Mouse (Mus musculus) forebrain, postnatal 0 days (tissue): ENCODE measurements at regions not wholly inside any gene's neighbourhood (a gene's known extent, or its start where the extent isn't known, plus 50 kb on each side); places are given as distances from the start of the nearest gene placed in this dataset.

Source experiments
- ATAC-seq: fragments of 200-750 bp; cut with Nextera tagmentation; 2 replicates; pipeline ENCODE4 v1.8.0; 2017; ENCODE audit warnings: mild to moderate bottlenecking, moderate library complexity
- DNase-seq: peaks from one replicate; pipeline ENCODE4 v3.0.0-alpha.2; 2015
- H3K27ac ChIP-seq: fragments of 300-500 bp; sonication (generic); 2 replicates; pipeline ENCODE4 v1.5.1; 2014; ENCODE audit warnings: low read depth, mild to moderate bottlenecking, antibody characterized with exemption, low read length, moderate library complexity, mixed read lengths
- H3K27me3 ChIP-seq: fragments of 300-500 bp; sonication (generic); 2 replicates; pipeline ENCODE4 v1.6.1; 2014; ENCODE audit warnings: mild to moderate bottlenecking, low read length, mixed read lengths; ENCODE audit not compliant: insufficient read depth
- H3K36me3 ChIP-seq: fragments of 300-500 bp; sonication (generic); 2 replicates; pipeline ENCODE4 v1.6.1; 2014; ENCODE audit warnings: mild to moderate bottlenecking, moderate library complexity; ENCODE audit not compliant: insufficient read depth
- H3K4me1 ChIP-seq: fragments of 300-500 bp; sonication (generic); 2 replicates; pipeline ENCODE4 v1.6.1; 2014; ENCODE audit warnings: antibody characterized with exemption; ENCODE audit not compliant: insufficient read depth
- H3K4me2 ChIP-seq: fragments of 300-500 bp; sonication (generic); 2 replicates; pipeline ENCODE4 v1.6.1; 2014; ENCODE audit warnings: low read depth, mild to moderate bottlenecking, moderate library complexity
- H3K4me3 ChIP-seq: fragments of 300-500 bp; sonication (generic); 2 replicates; pipeline ENCODE4 v1.5.1; 2014; ENCODE audit warnings: low read depth, low read length, mixed read lengths
- H3K9ac ChIP-seq: fragments of 300-500 bp; sonication (generic); 2 replicates; pipeline ENCODE4 v1.6.1; 2014; ENCODE audit warnings: mild to moderate bottlenecking
- H3K9me3 ChIP-seq: fragments of 300-500 bp; sonication (generic); 2 replicates; pipeline ENCODE4 v1.6.1; 2016; ENCODE audit warnings: low read length
- CTCF ChIP-seq: sonication (generic); IDR thresholded peaks from 2 replicates; pipeline ENCODE4 v1.5.1; 2016; ENCODE audit warnings: antibody characterized with exemption, control low read depth, low read depth
- WGBS: fragments of 180-500 bp; shearing (Covaris S2); extraction: QIAGEN DNeasy Blood & Tissue Kit; methylation state at CpG from one replicate; pipeline ENCODE4 v1.1.7; 2014; 5-methylcytosine and 5-hydroxymethylcytosine counted together

DNA sequence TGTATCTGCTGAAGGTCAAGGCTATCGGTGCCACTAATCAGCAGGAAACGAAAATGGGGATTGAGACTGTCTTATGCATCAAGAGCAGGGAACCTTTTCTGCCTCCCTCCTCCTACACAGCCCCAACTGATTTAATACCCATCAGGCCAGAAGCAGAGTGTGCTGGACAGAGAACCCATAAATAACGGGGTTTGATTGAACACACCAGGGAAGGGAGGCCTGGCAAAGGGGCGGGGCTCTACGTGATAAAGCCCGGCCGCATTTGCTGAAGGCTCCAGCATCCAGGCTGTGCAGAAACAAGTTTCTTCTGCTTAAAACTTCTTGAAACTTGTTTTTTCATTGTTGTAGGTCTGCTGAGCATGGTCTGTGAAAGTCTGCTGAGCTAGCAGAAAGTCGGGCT is 127.4 kb upstream of the 9630041A04Rik start:
- ATAC-seq (no peak), DNase-seq (no peak)
- Histone ChIP-seq H3K4me2 (no peak overlapping the region), H3K27ac (no peak overlapping the region), H3K9ac (no peak overlapping the region), H3K36me3 (no peaks in the 10 kb centered on the region), H3K27me3 (no peaks in the 10 kb centered on the region), H3K4me3 (no peak overlapping the region), H3K9me3 (no peaks in the 10 kb centered on the region), H3K4me1 (no peaks in the 10 kb centered on the region)
- 71% methylated on average over 8 of the region's 8 CpGs for WGBS
- no peak for TF ChIP-seq CTCF

DNA sequence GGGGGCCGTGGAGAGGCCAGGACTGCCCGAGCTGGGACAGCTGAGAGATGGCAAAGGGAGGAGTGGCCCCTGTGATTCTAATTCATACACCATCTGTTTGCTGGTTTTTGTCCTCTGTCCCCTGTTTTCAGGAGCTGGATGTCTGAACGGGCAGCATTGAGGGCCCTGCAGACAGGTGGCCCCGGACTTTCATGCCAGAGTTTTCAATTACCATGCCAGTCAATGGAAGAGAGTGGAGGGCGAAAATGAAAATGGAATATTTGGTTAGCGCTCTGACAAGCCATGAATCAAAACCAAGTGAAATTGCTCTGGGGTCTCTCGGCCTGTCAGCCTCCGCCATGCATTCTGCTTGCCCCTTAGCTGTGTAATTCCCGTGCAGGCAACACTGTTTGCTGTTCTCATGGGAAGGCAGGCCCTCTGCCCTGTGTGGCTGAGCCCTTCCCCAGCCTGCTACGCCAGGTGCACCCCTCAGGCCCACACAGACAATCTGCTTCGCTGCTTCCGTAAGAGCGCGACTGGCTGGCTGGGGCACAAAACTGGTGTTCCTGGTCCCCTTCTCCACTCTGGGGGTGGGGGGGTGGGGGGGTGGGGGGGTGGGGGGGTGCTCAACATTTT is 127.9 kb upstream of the 9630041A04Rik start:
- no peak for TF ChIP-seq CTCF
- H3K4me1 ChIP-seq: no peaks in the 10 kb centered on the region
- H3K4me3 ChIP-seq: no peak overlapping the region
- no peak overlapping the region for H3K27ac ChIP-seq
- WGBS: 54% methylated on average over 14 of the region's 14 CpGs
- no peak overlapping the region for H3K4me2 ChIP-seq
- H3K9me3 ChIP-seq: no peaks in the 10 kb centered on the region
- H3K27me3 ChIP-seq: no peaks in the 10 kb centered on the region
- H3K36me3 ChIP-seq: no peaks in the 10 kb centered on the region
- no peak overlapping the region for H3K9ac ChIP-seq
- DNase-seq: no peak
- ATAC-seq: no peak

GRCm38 (mm10) chr9:101730136-101730535 is 131.5 kb upstream of the 9630041A04Rik start:
- DNase-seq (no peak), ATAC-seq (no peak)
- Histone ChIP-seq H3K4me3 (no peak overlapping the region), H3K4me1 (no peaks in the 10 kb centered on the region), H3K27ac (no peak overlapping the region), H3K9ac (no peak overlapping the region), H3K9me3 (no peaks in the 10 kb centered on the region), H3K36me3 (no peaks in the 10 kb centered on the region), H3K27me3 (no peaks in the 10 kb centered on the region), H3K4me2 (no peak overlapping the region)
- TF ChIP-seq CTCF: no peak
- 80% methylated on average over 3 of the region's 3 CpGs for WGBS

GRCm38 (mm10) chr9:101717911-101718310 is 143.7 kb upstream of the 9630041A04Rik start:
- Histone ChIP-seq H3K4me3 (no peak overlapping the region), H3K27me3 (no peaks in the 10 kb centered on the region), H3K4me1 (no peaks in the 10 kb centered on the region), H3K4me2 (no peak overlapping the region), H3K9me3 (no peaks in the 10 kb centered on the region), H3K27ac (no peak overlapping the region), H3K9ac (no peak overlapping the region), H3K36me3 (no peaks in the 10 kb centered on the region)
- peak; percentile 27 for DNase-seq
- WGBS: 36% methylated on average over 2 of the region's 2 CpGs
- ATAC-seq: peak; percentile 50
- no peak for TF ChIP-seq CTCF

- no peak overlapping the region for H3K4me3 ChIP-seq
- no peak overlapping the region for H3K4me2 ChIP-seq
- H3K4me1 ChIP-seq: no peaks in the 10 kb centered on the region
- H3K9me3 ChIP-seq: no peaks in the 10 kb centered on the region
- WGBS: 83% methylated on average over 5 of the region's 5 CpGs
- ATAC-seq (no peak), DNase-seq (no peak)
- H3K36me3 ChIP-seq: no peaks in the 10 kb centered on the region
- TF ChIP-seq CTCF: no peak
- no peaks in the 10 kb centered on the region for H3K27me3 ChIP-seq
- no peak overlapping the region for H3K9ac ChIP-seq
- no peak overlapping the region for H3K27ac ChIP-seq
Observed at GRCm38 (mm10) chr9:101716326-101716725, 145.3 kb upstream of the 9630041A04Rik start.

GRCm38 (mm10) chr9:101714805-101715204 is 146.8 kb upstream of the 9630041A04Rik start:
- ATAC-seq: no peak
- H3K4me3 ChIP-seq: no peak overlapping the region
- 41% methylated on average over 5 of the region's 5 CpGs for WGBS

GRCm38 (mm10) chr9:101710611-101711071 is 151.0 kb upstream of the 9630041A04Rik start:
- Histone ChIP-seq H3K9me3 (no peaks in the 10 kb centered on the region), H3K4me1 (no peaks in the 10 kb centered on the region), H3K4me3 (no peak overlapping the region), H3K4me2 (no peak overlapping the region), H3K36me3 (no peaks in the 10 kb centered on the region), H3K9ac (no peak overlapping the region), H3K27me3 (no peaks in the 10 kb centered on the region), H3K27ac (no peak overlapping the region)
- WGBS: 41% methylated on average over 8 of the region's 8 CpGs
- TF ChIP-seq CTCF: no peak
- DNase-seq: peak; percentile 43
- peak; percentile 34; the same call in 1 of the 2 replicates for ATAC-seq

More at GRCm38 (mm10) chr9:101714805-101715204, 146.8 kb upstream of the 9630041A04Rik start:
- H3K4me1 ChIP-seq: no peaks in the 10 kb centered on the region
- no peak overlapping the region for H3K4me2 ChIP-seq
- H3K27ac ChIP-seq: no peak overlapping the region
- no peak overlapping the region for H3K9ac ChIP-seq
- H3K9me3 ChIP-seq: no peaks in the 10 kb centered on the region
- DNase-seq: no peak
- TF ChIP-seq CTCF: no peak
- H3K36me3 ChIP-seq: no peaks in the 10 kb centered on the region
- H3K27me3 ChIP-seq: no peaks in the 10 kb centered on the region
